Mouse (Mus musculus): ENCODE measurements around the gene Tmc2.

Gene Tmc2

DNA sequence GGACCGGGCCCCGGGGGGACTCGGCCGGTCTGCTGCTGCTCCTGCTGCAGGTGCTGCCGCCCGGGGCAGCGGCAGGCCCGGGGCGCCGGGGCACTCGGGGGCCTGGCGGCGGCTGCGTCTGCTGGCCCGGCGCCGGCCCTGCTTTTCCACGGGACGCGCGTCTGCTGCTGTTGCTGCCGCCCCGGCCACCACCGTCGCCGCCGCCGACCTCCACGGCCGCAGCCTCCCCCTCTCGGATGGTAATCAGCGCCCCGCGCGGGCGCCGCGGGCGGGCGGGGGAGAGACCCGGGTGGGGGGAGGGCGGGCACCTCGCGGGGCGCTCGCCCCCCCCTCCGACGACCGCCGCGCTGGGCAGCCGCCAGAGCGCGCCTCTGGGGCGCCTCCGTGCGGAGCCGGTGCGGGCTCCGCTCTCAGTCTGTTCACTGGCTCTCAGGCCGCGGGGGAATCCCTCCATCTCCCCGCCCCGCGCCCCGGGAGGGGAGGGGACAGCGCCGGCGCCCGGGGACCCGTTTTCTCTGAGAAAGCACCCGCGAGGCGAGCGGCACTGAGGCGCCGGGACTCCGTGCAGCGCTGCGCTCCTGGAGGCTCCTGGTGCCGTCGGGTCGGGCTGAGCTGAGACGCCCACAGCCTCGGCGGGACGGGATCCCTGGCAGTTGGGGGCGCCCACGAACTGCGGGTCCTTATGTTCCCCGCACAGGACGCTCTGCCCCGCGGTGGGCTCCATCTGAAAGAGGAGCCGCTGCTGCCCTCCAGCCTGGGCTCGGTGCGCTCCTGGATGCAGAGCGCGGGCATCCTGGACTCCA is 100.5 kb downstream of the Tmc2 start:
- no peak for DNase-seq (ENCODE audit: low spot score in 2 of 2)

DNA sequence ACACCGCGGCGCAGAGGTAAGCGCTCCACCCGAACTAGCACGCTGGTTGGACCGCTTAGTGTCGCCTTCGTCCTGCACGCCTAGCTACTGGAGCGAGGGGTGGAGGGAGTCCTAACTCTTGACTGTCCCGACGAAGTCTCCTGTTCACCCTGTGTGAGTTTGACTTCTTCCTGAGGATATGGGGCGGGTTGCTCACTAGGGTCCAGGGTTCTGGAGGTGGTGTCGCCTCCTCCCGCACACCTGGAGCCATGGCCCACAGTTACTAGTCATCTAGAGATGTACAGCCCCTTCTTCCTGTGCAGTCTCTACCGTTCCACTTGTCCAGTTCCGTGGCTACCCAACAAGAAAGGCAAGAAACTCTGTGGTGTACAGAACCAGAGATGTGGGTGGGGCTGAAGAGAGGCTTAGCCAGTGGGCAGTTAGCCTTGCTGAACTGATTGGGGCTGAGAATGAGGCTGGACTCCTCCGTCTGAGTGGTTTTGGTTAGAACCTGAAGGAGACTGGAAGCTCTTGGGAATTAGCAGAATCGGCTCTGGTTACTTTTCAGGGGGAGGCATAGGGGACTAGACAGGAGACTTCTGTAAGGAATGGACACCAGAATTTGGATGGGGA is 101.2 kb downstream of the Tmc2 start:
- DNase-seq (ENCODE audit: low spot score in 2 of 2): no peak

- no peak for DNase-seq (ENCODE audit: low spot score in 2 of 2)
Observed at GRCm38 (mm10) chr2:130297580-130297979, 102.6 kb downstream of the Tmc2 start.

GRCm38 (mm10) chr2:130303014-130303413 is 108.0 kb downstream of the Tmc2 start:
- DNase-seq (ENCODE audit: low spot score in 2 of 2): no peak
